Mouse (Mus musculus): ENCODE data around the gene Zfp128. TPM values are rescaled to one million over a fixed set of nuclear protein-coding genes. Genes with fewer than 3 reads are reported as not detected.
A peak's percentile ranks its signal among the peaks of the same experiment; 100 is the strongest.
"Not testable (repeated sequence)": the region's sequence is repeated elsewhere in the genome, so short reads cannot be mapped to it uniquely, and the experiment has no call there.

Zfp128 gene
- polyA plus RNA-seq, 1 experiment, result 3.4 TPM

DNA sequence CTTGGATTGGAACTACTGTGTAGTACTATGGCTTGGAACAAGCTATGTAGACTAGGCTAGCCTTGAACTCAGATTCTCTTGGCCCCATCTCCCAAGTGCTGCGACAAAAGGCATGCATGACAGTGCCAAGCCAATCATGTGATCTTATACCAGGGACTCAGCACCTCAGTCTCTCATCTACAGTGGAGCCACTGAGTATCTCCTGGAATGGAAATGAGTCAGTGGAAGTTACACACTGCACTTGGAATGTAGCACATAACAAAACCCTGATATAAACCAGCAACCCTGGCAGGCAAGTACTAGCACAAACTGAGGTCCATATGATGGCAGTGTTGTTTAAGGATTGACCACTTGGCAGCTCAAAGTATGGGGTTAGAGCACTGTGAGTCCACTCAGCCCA, 24.2 kb downstream of the Zfp128 start:
- H3K4me1 ChIP-seq (ENCODE audit: control insufficient read depth, insufficient read depth, low read length), result peaks cover 3% of the 10 kb centered on the region
- TF ChIP-seq POLR2A (IDR thresholded peaks at IDR 0.05; ENCODE audit: control insufficient read depth, low read depth, low read length), result no peak
- TF ChIP-seq CTCF (IDR thresholded peaks at IDR 0.05; ENCODE audit: control insufficient read depth, insufficient read depth, insufficient replicate concordance, low read depth, low read length), result no peak
- no peak overlapping the region for H3K4me3 ChIP-seq (ENCODE audit: control insufficient read depth, low read depth, low read length)
- H3K27me3 ChIP-seq (ENCODE audit: control insufficient read depth, insufficient read depth, low read length), result no peaks in the 10 kb centered on the region
- no peaks in the 10 kb centered on the region for H3K36me3 ChIP-seq (ENCODE audit: control insufficient read depth, insufficient read depth, low read length)
- H3K27ac ChIP-seq (ENCODE audit: control insufficient read depth, insufficient read depth, low read depth, low read length), result no peak overlapping the region

DNA sequence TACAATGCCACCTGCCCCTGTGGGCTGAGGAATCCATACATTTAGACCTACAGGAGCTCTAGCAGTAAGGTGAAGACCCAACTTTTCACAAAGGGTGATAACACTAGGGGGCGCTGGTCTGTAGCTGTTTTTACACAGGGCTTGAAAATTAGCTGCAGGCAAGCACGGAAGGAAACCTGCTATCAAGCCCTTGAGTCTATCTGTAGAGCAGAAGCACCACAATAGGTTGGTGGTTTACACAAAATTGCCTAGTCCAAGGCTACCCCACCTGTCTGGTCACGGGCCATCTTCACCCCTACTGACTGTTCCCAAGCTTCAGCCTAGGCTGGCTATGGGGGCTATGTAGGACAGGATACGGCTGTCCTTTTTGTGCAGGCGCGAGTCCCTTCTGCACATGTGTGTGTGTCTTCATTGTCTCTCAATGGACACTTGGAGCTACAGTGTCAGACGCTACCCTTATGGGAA, 28.6 kb downstream of the Zfp128 start:
- Histone ChIP-seq H3K4me1 (ENCODE audit: control insufficient read depth, insufficient read depth, low read length) (peaks cover 4% of the 10 kb centered on the region), H3K27ac (ENCODE audit: control insufficient read depth, insufficient read depth, low read depth, low read length) (peak overlapping the region; percentile 91), H3K36me3 (ENCODE audit: control insufficient read depth, insufficient read depth, low read length) (no peaks in the 10 kb centered on the region), H3K27me3 (ENCODE audit: control insufficient read depth, insufficient read depth, low read length) (no peaks in the 10 kb centered on the region), H3K4me3 (ENCODE audit: control insufficient read depth, low read depth, low read length) (peak overlapping the region; percentile 95)
- TF ChIP-seq POLR2A (IDR thresholded peaks at IDR 0.05; ENCODE audit: control insufficient read depth, low read depth, low read length), result no peak
- TF ChIP-seq CTCF (IDR thresholded peaks at IDR 0.05; ENCODE audit: control insufficient read depth, insufficient read depth, insufficient replicate concordance, low read depth, low read length), result no peak

DNA sequence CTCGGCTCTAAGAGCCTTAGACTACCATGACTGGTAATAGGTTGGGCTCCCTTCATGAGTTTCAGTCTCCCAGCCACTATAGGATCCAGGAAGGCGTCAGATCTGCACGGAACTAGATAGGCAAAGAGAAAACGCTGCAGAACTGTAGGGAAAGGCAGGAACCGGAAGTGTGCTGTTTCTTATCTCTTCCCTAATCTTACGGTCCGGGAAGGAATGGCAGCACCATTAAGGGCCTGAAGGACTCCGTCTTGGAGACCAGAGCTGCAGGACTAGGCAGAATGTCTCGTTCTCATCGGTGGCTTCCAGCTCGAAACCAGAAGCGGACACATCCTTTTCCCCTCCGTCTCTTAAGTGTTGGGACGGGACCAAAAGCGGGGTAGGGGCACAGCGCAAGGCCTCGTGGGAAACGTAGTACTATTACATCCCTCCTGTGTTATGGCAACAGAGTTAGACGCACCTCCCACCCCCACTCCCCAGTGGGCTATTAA, 29.2 kb downstream of the Zfp128 start:
- H3K36me3 ChIP-seq (ENCODE audit: control insufficient read depth, insufficient read depth, low read length), result no peaks in the 10 kb centered on the region
- H3K4me3 ChIP-seq (ENCODE audit: control insufficient read depth, low read depth, low read length), result peak overlapping the region; percentile 95
- peak; percentile 65; the same call in 1 of the 2 replicates for TF ChIP-seq POLR2A (IDR thresholded peaks at IDR 0.05; ENCODE audit: control insufficient read depth, low read depth, low read length)
- TF ChIP-seq CTCF (IDR thresholded peaks at IDR 0.05; ENCODE audit: control insufficient read depth, insufficient read depth, insufficient replicate concordance, low read depth, low read length), result no peak
- H3K27ac ChIP-seq (ENCODE audit: control insufficient read depth, insufficient read depth, low read depth, low read length), result peak overlapping the region; percentile 91
- no peaks in the 10 kb centered on the region for H3K27me3 ChIP-seq (ENCODE audit: control insufficient read depth, insufficient read depth, low read length)
- peaks cover 4% of the 10 kb centered on the region for H3K4me1 ChIP-seq (ENCODE audit: control insufficient read depth, insufficient read depth, low read length)

DNA sequence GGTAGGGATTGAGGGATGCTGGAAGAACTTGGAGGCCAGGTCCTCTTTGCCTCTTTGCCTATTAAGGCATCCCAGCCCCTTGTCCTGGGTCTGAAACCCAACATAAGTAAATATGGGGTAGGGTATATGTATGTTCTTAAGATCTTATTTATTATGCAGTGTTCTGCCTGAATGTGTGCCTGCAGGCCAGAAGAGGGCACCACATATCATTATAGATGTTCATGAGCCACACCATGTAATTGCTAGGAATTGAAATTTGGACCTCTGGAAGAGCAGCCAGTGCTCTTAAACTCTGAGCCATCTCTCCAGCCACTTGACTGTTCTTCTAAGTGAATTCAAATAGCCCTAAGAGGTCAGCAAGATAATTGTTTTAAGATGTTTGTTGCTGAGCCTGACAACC, 32.6 kb downstream of the Zfp128 start:
- H3K4me1 ChIP-seq (ENCODE audit: control insufficient read depth, insufficient read depth, low read length), result peaks cover 4% of the 10 kb centered on the region

DNA sequence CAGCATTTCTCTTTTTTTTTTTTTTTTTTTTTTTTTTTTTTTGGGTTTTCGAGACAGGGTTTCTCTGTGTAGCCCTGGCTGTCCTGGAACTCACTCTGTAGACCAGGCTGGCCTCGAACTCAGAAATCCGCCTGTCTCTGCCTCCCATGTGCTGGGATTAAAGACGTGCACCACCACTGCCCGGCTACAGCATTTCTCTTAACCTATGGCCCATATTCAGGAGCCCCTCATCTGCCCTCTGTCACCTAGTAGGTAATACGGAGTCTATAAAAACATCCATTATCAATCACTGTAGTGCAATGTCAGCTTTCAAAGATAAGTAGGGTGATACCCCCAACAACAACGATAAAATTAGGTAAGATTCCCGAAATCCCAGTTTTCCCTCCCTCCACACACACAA, 39.5 kb downstream of the Zfp128 start:
- not testable (repeated sequence) for H3K36me3 ChIP-seq (ENCODE audit: control insufficient read depth, insufficient read depth, low read length); H3K4me1 ChIP-seq (ENCODE audit: control insufficient read depth, insufficient read depth, low read length); H3K4me3 ChIP-seq (ENCODE audit: control insufficient read depth, low read depth, low read length); H3K27me3 ChIP-seq (ENCODE audit: control insufficient read depth, insufficient read depth, low read length); H3K27ac ChIP-seq (ENCODE audit: control insufficient read depth, insufficient read depth, low read depth, low read length)

More for the DNA sequence above, 32.6 kb downstream of the Zfp128 start:
- Histone ChIP-seq H3K36me3 (ENCODE audit: control insufficient read depth, insufficient read depth, low read length) (no peaks in the 10 kb centered on the region), H3K4me3 (ENCODE audit: control insufficient read depth, low read depth, low read length) (no peak overlapping the region), H3K27me3 (ENCODE audit: control insufficient read depth, insufficient read depth, low read length) (no peaks in the 10 kb centered on the region), H3K27ac (ENCODE audit: control insufficient read depth, insufficient read depth, low read depth, low read length) (no peak overlapping the region)
- TF ChIP-seq POLR2A (IDR thresholded peaks at IDR 0.05; ENCODE audit: control insufficient read depth, low read depth, low read length) (no peak), CTCF (IDR thresholded peaks at IDR 0.05; ENCODE audit: control insufficient read depth, insufficient read depth, insufficient replicate concordance, low read depth, low read length) (no peak)

DNA sequence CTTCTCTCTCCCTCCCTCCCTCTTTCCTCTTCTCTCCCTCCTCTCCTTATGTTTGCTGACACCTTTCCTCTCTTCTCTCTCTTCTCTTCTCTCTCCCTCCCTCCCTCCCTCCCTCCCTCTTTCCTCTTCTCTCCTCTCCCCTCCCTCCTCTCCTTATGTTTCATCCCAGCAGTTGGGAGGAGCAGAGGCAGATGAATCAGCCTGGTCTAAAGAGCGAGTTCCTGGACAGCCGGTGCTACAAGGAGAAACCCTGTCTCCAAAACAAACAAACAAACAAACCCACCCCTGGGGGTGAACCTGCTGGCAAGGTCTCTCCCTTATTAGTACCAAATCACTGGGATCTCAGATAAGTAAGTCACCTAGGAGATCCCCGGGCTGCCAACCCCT, 40.3 kb downstream of the Zfp128 start:
- no peak for TF ChIP-seq CTCF (IDR thresholded peaks at IDR 0.05; ENCODE audit: control insufficient read depth, insufficient read depth, insufficient replicate concordance, low read depth, low read length)
- TF ChIP-seq POLR2A (IDR thresholded peaks at IDR 0.05; ENCODE audit: control insufficient read depth, low read depth, low read length), result no peak
- Histone ChIP-seq H3K36me3 (ENCODE audit: control insufficient read depth, insufficient read depth, low read length) (no peaks in the 10 kb centered on the region; the same call in 1 of the 2 replicates), H3K4me1 (ENCODE audit: control insufficient read depth, insufficient read depth, low read length) (no peaks in the 10 kb centered on the region), H3K27ac (ENCODE audit: control insufficient read depth, insufficient read depth, low read depth, low read length) (peak overlapping the region; percentile 72), H3K4me3 (ENCODE audit: control insufficient read depth, low read depth, low read length) (peak overlapping the region; percentile 94), H3K27me3 (ENCODE audit: control insufficient read depth, insufficient read depth, low read length) (no peaks in the 10 kb centered on the region)

DNA sequence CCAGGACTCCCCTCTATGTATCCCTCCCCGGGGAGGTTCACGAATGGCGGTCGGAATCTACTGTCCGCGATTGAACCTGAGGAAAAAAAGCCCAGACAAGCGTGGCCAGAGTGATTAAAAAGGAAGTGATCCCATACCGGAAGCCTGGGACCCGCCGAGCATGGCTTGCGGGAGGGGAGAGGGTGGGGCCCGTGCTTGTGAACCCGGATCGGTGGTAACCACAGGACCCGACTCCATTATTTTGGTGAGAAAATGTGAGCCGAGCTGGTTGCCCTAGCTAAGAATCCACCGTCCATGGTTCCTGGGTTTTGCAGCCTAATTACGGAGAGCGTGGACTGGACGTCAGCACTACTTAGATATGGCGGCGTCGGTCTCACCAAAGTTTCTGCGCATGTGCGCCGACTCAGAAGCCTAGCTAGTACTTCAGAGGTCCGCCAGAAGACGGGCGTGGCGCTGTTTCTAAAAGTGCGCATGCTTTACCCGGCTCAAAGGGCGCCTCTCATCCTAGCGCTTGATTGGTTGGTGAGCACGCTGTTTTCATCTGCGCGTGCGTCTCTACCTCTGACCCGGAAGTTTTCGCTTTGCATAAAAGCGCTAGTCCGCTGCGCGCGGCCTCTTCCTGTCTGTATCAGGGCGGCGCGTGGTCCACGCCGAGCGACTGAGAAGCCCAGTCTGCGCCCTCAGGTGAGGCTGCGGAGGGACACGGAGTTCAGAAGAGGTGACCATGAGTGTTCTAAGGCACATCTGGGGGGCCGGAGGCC, 40.9 kb downstream of the Zfp128 start, which contains the start of gene Rps5:
Gene Rps5, plus strand, starts transcription at position 586 of the 761 bp plus-strand sequence.
- TF ChIP-seq CTCF (IDR thresholded peaks at IDR 0.05; ENCODE audit: control insufficient read depth, insufficient read depth, insufficient replicate concordance, low read depth, low read length) (peak; percentile 58; the same call in 1 of the 2 replicates), POLR2A (IDR thresholded peaks at IDR 0.05; ENCODE audit: control insufficient read depth, low read depth, low read length) (peak; percentile 79)
- Histone ChIP-seq H3K27ac (ENCODE audit: control insufficient read depth, insufficient read depth, low read depth, low read length) (peak within 1 kb of the TSS; percentile 74), H3K27me3 (ENCODE audit: control insufficient read depth, insufficient read depth, low read length) (no peaks in the 10 kb centered on the region), H3K4me3 (ENCODE audit: control insufficient read depth, low read depth, low read length) (peak within 1 kb of the TSS; percentile 94), H3K4me1 (ENCODE audit: control insufficient read depth, insufficient read depth, low read length) (no peaks in the 10 kb centered on the region), H3K36me3 (ENCODE audit: control insufficient read depth, insufficient read depth, low read length) (no peaks in the 10 kb centered on the region; the same call in 1 of the 2 replicates)

All from testis, adult 2 months (tissue).